Mouse (Mus musculus) adrenal gland, adult 18-20 months (tissue): ENCODE results near the gene Ptp4a2. TPM values are rescaled to one million over a fixed set of nuclear protein-coding genes. Genes with fewer than 3 reads are reported as not detected.
"Not testable (repeated sequence)": the region's sequence is repeated elsewhere in the genome, so short reads cannot be mapped to it uniquely, and the experiment has no call there.

Experiments
- DNase-seq, 2 experiments: peaks; one replicate each; pipeline ENCODE4 v3.0.0; 2021 to 2022; ENCODE audit warnings: low spot score in 2 of 2
- microRNA-seq, 2 experiments: library from miRNA; unstranded; fragments of <30 nt; microRNA quantifications; one replicate each; pipeline ENCODE4 v1.2.0; 2021; ENCODE audit warnings: borderline number of aligned reads in 2 of 2
- total RNA-seq, 2 experiments: library from RNA; stranded (reverse); gene quantifications; 1 replicate in 1 of 2; 2 replicates in 1 of 2; pipeline ENCODE4 v1.2.3; 2021

Ptp4a2 gene
- total RNA-seq, 2 experiments from 2014 or later = 291 to 386 TPM

DNA sequence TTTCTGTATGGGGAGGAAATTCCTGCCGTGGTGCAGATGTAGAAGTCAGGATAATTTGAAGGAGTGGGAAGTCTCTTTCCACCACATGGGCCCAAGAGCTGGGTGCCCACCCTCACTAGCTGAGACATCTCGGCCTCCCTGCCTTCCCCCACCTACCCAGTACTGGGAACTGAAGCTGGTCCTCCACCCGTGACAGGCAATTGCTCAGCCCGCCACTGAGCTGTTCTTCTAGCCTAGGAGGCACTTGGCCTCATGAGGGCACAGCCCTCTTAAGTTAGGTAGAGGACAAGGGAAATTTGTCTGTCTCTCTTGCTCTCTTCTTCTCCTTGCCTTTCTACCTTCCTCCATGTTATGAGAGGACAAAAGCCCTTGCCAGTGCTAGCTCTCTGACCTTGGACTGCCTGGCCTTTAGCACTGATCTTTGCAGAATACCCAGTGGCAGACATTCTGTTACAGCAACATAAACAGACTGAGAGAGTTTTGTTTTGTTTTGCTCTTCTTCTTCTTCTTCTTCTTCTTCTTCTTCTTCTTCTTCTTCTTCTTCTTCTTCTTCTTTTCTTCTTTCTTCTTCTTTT, 68.3 kb downstream of the Ptp4a2 start:
- DNase-seq = no peak

GRCm38 (mm10) chr4:129880615-129881014, 69.6 kb downstream of the Ptp4a2 start:
- DNase-seq = no peak

- DNase-seq = no peak
Measured at GRCm38 (mm10) chr4:129881661-129882060, 70.6 kb downstream of the Ptp4a2 start.

GRCm38 (mm10) chr4:129882555-129883293, 71.7 kb downstream of the Ptp4a2 start:
- DNase-seq = no peak

- DNase-seq = no peak
Measured at GRCm38 (mm10) chr4:129884041-129884930, 73.3 kb downstream of the Ptp4a2 start.

DNA sequence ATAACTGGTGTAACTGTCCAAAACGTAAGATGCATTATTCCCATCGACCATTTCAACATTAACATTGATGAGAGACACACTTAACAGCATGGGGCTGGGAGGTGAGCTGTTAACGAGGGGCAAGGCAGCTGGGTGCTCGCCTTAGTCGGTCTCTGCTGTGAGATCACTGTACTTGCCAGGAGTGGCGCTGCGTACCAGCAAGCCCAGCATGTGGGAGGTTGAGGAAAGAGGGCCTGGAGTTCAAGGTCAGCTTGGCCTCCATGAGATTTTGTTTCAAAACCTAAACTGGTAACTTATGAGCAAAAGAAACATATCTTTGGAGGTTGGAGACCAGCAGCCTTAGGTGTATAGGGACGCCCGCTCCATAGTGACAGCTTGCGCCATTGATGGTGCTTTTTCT, 78.6 kb downstream of the Ptp4a2 start:
- DNase-seq = no peak

DNA sequence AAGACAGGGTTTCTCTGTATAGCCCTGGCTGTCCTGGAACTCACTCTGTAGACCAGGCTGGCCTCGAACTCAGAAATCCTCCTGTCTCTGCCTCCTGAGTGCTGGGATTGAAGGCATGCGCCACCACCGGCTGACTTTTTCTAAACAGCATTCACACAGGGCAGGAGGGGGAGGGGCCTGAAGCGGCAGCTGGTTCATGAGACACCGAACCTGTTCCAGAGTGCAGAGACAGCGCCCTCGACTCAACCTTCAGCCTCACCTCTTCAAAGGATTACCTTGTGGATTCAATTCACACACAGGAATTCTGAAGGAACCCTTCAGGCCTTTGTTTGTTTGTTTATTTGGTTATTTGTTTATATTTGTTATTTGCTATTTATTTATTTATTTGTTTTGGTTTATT, 79.1 kb downstream of the Ptp4a2 start:
- no peak for DNase-seq

- DNase-seq = no peak
Measured at GRCm38 (mm10) chr4:129894861-129895260, 83.8 kb downstream of the Ptp4a2 start.

DNA sequence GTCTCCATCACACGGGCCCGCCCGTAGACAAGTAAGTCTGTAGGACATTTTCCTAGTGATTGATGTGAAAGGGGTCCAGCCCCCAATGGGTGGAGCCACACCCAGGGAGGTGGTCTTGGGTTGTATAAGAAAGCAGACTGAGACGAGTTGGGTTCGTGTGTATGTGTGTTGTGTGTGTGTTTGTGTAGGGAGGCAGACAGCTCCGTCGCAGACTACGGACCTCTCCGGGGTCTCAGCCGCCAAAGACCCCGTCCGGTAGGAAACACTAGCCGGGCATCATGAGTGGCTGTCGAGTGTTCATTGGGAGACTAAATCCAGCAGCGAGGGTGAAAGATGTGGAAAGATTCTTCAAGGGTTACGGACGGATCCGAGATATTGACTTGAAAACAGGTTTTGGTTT, 87.8 kb downstream of the Ptp4a2 start:
- DNase-seq = not testable (repeated sequence)

Small RNAs within 50 kb of the gene (microRNA-seq; reads per million reads assigned to microRNA genes)
- gene Gm28017 = 0 reads per million in 2 experiments

Other genes with a start within 250 kb of the Ptp4a2 start
- 1 to 10 TPM; 1.8 to 2.3 TPM for gene Lck, start 237.6 kb upstream of the Ptp4a2 start, total RNA-seq
- 10 to 100 TPM; 28.2 to 31.4 TPM for gene Fam167b, start 232.7 kb upstream of the Ptp4a2 start, total RNA-seq
- gene Eif3i, start 210.6 kb upstream of the Ptp4a2 start, total RNA-seq = 100 to 1,000 TPM; 174 to 175 TPM
- gene Tmem234, start 210.6 kb upstream of the Ptp4a2 start, total RNA-seq = 100 to 1,000 TPM in 1 of 2 experiments, 10 to 100 TPM in 1; 84.9 to 105 TPM
- 1 to 10 TPM; 1.5 to 1.7 TPM for gene Dcdc2b, start 197.0 kb upstream of the Ptp4a2 start, total RNA-seq
- 10 to 100 TPM; 27.0 to 28.6 TPM for gene Iqcc, start 192.1 kb upstream of the Ptp4a2 start, total RNA-seq
- 10 to 100 TPM; 29.6 to 35.8 TPM for gene Ccdc28b, start 187.3 kb upstream of the Ptp4a2 start, total RNA-seq
- gene Txlna, start 170.2 kb upstream of the Ptp4a2 start, total RNA-seq = 10 to 100 TPM; 63.5 to 69.2 TPM
- 10 to 100 TPM; 92.4 to 96.3 TPM for gene Kpna6, start 138.5 kb upstream of the Ptp4a2 start, total RNA-seq
- gene Tmem39b, start 114.4 kb upstream of the Ptp4a2 start, total RNA-seq = 10 to 100 TPM; 11.7 to 13.0 TPM
- 10 to 100 TPM; 53.5 to 72.4 TPM for gene Khdrbs1, start 68.9 kb upstream of the Ptp4a2 start, total RNA-seq
- gene Spocd1, start 118.0 kb downstream of the Ptp4a2 start, total RNA-seq = under 1 TPM; 0.51 to 0.53 TPM
- gene Adgrb2, start 173.7 kb downstream of the Ptp4a2 start, total RNA-seq = 10 to 100 TPM; 20.4 to 23.9 TPM
- 10 to 100 TPM; 13.2 to 14.7 TPM for gene Col16a1, start 236.6 kb downstream of the Ptp4a2 start, total RNA-seq